Mouse (Mus musculus) spleen, adult 2 months (tissue): ENCODE measurements at regions not wholly inside any gene's neighbourhood (a gene's known extent, or its start where the extent isn't known, plus 50 kb on each side); places are given as distances from the start of the nearest gene placed in this dataset.

ENCODE experiments used
- CTCF ChIP-seq: fragments of 200-500 bp; IDR thresholded peaks from 2 replicates; pipeline ENCODE4 v1.5.1; 2011; ENCODE audit warnings: mild to moderate bottlenecking, inconsistent platforms; ENCODE audit not compliant: insufficient read depth, insufficient read length, insufficient replicate concordance; ENCODE audit errors: extremely low read depth
- POLR2A ChIP-seq: fragments of 200-500 bp; IDR thresholded peaks from 2 replicates; pipeline ENCODE4 v1.6.1; 2011; ENCODE audit warnings: low read depth, low read length, inconsistent platforms

DNA sequence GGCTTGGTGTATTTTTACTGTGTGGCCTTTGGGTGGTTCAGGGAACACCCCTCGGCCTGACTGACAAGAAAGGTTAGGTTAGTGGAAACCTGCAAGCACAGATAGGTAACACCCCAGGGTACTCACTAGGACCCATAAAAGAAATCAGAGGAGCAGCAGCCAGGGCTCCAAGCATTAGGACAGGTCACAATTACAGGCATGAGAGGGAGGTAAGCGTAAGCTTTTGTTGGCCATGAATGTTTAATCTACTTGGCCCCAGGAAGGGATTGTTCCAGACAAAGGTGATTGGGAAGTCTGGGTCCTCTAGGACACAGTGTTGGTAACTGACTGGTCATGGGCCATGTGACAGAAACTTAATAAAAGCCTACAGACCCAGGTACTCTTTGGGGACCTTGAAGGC lies 235.5 kb downstream of the Opa1 start:
- no peak for TF ChIP-seq CTCF
- no peak for TF ChIP-seq POLR2A
